Mouse (Mus musculus): Measurements from ENCODE around the gene Pbx4.
A peak's percentile ranks its signal among the peaks of the same experiment; 100 is the strongest.

Pbx4 gene

DNA sequence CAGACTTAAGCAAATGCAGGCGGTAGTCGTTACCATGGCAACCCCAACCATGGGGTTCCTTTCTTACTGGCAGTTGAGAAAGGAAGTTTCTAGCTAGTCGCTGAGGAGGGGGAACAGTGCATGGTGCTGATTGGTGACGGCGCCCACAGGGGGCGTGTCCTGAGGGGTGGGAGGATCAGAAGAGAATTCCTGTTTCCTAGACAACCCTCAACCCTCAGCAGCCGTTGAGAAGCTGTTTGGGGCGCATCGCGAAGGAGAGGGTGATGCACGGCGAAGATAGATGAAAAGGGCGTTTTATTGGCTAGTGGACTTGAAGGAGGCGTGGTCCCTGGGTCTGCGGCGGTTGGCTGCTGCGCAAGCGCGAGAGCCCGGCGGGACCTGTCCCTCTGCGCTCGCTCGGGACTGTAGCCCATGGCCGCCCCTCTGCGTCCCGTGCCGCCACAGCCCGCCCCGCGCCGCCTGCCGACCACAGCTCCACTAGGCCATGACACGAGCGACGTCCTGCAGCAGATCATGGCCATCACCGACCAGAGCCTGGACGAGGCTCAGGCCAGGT is at the start of gene Pbx4:
Gene Pbx4, plus strand, starts transcription at position 194 of the 556 bp plus-strand sequence.
- DNase-seq (ENCODE audit: low spot score in 2 of 2) = peak; percentile 55 to 57

GRCm38 (mm10) chr8:69789105-69789504 is 43.2 kb upstream of the Pbx4 start:
- DNase-seq (ENCODE audit: low spot score in 2 of 2) = no peak

DNA sequence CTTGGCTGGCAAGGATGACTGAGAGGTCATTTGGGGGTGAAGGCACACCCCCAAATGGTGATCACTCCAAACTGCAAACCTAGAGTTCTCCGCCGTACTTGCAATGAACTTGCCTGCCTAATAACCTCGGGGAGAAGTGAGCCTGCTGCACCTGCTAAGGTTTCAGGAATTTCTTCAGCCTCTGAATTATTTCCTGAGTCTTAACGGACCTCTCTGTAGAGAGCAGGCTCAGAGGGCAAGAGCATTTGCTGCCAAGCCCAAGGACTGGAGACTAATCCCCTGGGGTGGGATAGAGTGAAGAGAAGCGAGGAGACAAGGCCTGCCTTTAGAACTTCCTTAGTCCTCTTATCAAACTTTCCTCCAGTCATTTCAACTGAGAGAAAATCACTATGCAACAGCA is 42.6 kb upstream of the Pbx4 start:
- DNase-seq (ENCODE audit: low spot score in 2 of 2) = no peak

DNA sequence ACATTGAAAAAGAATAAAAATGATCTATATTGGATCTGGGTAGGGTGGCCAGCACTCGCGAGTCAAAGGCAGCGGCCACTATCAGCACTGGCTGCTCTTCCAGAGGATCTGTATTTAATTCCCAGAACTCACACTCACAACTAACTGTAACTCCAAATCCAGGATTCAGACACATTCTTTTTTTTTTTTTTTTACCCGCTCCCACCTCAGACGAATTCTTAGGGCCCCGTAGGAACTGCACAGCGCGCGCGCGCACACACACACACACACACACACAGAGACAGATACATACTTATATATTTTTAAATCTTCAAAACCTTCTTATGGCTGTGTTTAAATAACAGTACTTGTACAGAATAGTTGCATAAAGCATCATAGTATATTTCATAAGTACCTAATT is 41.9 kb upstream of the Pbx4 start:
- DNase-seq (ENCODE audit: low spot score in 2 of 2) = no peak

DNA sequence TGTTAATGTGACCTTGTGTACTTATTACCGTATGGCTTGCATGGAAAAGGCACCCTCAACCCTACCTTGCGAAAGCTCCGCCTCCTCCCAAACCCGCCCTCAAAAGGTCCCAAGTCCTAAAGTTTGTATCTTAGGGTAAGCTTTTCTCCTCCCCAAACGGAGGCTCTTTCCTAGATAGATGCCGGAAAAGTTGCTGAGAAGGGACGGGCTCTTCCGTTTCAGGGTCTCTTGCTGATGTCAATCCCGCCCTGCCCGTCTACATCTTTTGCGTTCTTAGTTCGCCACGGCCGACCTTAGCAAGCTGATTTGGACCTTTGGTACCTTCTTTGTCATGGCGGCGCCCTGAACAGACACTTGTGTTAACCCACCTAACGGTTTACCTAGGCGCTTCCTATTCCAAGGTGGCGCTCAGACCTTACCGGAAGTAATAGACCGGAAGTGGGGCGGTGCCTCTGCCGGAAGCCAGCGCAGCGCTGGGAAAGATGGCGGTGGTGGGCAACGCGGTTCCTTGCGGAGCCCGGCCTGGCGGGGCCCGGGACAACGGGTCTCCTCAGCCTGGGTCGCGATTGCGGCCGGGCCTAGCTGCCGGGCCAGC is 41.4 kb upstream of the Pbx4 start, which contains the start of the genes Atp13a1 and Zfp866:
Gene Atp13a1, plus strand, starts transcription at position 391 of the 595 bp plus-strand sequence.
Gene Zfp866, minus strand, starts transcription at position 406 of the 595 bp plus-strand sequence.
- peak; percentile 82 for DNase-seq (ENCODE audit: low spot score in 2 of 2)

- peak in 1 of 2 experiments; percentile 38 for DNase-seq (ENCODE audit: low spot score in 2 of 2)
These were observed 40.7 kb upstream of the Pbx4 start for GRCm38 (mm10) chr8:69791415-69792068.

DNA sequence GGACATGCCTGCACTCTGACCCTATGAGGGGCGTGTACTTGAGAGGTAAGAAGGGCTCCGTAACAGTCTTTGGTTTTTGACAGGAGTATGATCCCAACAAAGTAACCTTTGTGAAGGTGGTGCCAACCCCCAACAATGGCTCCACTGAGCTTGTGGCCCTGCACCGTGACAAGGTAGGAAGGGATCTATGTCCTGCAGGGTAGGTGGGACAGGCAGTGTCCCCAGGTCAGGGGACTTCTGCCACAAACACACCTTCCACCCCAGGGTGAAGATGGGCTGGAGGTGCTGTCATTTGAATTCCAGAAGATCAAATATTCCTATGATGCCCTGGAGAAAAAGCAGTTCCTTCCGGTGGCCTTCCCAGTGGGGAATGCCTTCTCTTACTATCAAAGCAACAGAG is 38.6 kb upstream of the Pbx4 start:
- DNase-seq (ENCODE audit: low spot score in 2 of 2) = no peak

DNA sequence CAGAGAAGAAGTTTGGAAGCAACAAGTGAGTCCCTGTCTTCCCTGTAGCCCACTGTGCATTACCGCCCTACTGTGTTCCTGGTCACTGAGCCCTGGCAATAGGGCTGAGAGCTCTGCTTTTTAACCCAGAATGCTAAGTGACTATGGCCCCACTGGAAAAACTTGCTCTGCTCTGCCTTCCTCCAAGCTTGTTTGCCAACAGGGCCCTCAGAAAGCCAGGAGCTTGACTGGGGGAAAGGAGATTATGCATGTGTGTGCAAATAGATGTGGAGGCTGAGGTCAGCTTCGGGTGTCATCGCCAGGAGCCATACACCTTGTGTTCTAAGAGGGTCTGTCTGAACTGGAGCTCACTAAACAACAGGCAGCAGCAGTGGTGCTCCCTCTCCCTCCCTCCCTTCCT is 38.2 kb upstream of the Pbx4 start:
- DNase-seq (ENCODE audit: low spot score in 2 of 2) = no peak

- DNase-seq (ENCODE audit: low spot score in 2 of 2) = no peak
These were observed 37.4 kb upstream of the Pbx4 start for GRCm38 (mm10) chr8:69794901-69795300.

- no peak for DNase-seq (ENCODE audit: low spot score in 2 of 2)
These were observed 35.5 kb upstream of the Pbx4 start for GRCm38 (mm10) chr8:69796721-69797345.

DNA sequence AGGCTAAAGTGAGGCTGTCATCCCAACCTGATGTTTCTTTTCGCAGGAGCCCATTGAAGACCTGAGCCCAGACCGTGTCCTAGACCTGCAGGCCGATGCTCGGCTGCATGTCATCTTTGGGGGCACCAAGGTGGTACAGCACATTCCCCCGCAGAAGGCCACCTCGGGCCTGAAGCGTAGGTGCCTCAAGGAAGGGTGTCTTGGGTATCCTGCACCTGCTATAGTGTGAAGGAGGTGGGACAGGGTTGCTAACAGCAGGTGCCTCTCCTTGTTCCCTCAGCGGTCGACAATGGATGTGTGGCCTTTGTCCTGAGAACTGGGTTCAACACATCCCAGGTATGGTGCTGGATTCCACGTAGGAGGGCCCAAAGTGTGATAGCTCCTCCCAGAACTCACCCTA is 34.6 kb upstream of the Pbx4 start:
- no peak for DNase-seq (ENCODE audit: low spot score in 2 of 2)

DNA sequence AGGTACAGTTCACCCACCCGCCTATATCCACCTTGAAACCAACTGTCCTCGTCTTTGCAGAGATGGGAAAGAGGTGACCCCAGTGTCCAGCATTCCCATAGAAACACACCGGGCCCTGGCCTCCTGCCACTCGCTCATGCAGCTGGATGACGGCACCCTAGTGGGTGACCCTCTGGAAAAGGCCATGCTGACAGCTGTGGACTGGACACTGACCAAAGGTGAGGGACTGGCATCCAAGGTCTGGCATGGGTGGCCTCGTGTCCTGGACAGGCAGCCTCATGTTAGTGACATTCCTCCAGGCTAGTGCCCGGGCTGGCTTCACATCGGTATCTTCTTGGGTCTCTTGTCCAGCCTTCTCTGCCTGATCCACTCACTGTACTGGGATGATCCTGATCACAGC is 33.0 kb upstream of the Pbx4 start:
- no peak for DNase-seq (ENCODE audit: low spot score in 2 of 2)

DNA sequence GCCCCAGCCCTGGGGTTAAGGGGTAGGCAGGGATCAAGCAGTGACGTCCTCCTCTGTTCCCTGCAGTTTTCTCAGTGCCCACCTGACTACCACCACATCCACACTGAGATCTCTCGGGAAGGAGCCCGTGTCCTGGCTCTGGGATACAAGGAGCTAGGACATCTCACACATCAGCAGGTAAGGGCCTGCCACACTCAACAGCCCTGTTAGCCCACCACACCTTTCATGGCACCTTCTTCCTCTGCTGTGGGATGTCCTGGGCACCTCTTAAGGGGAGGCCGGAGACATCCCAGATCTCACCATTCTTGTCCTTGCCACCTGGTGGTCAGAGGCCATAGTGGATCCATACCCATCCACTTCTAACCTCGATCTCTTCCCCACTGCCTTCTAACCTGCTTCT is 32.3 kb upstream of the Pbx4 start:
- DNase-seq (ENCODE audit: low spot score in 2 of 2) = no peak

- no peak for DNase-seq (ENCODE audit: low spot score in 2 of 2)
These were observed 30.5 kb upstream of the Pbx4 start for GRCm38 (mm10) chr8:69801796-69802195.

- DNase-seq (ENCODE audit: low spot score in 2 of 2) = no peak
These were observed 30.1 kb upstream of the Pbx4 start for GRCm38 (mm10) chr8:69802216-69802615.

GRCm38 (mm10) chr8:69803366-69803765 is 28.9 kb upstream of the Pbx4 start:
- DNase-seq (ENCODE audit: low spot score in 2 of 2) = no peak

DNA sequence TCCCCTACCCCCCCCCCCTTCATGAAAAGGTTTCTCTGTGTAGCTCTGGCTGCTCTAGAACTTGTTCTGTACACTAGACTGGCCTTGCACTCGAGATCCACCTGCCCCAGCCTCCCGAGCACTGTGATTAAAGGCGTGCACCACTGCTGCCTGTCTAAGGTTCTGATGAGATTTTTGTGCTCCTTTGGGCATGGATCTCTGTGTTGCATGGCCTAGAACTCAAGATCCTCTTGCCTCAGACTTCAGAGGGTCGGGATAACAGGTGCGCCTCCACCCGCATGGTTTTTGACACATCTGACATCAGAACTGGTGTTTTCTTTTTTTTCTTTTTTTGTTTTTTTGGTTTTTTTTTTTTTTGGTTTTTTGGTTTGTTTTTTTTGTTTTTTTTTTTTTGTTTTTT is 27.8 kb upstream of the Pbx4 start:
- DNase-seq (ENCODE audit: low spot score in 2 of 2) = no peak

DNA sequence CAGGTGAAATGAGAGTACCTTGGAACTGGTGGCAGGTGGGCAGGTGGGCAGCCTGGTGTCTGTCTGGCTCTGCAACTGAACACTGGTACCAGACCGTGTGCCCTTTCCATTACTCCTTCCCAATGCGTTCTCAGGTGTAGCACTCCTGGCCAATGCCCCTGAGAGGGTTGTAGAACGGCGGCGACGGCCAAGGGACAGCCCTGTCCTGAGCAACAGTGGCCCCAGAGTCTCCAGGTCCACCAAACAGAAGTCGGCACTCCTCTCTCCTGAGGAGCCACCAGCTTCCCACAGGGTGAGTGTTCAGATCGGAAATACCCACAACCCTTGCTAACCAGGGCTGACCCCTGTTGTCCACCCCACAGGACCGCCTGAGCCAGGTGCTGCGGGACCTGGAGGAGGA is 27.2 kb upstream of the Pbx4 start:
- DNase-seq (ENCODE audit: low spot score in 2 of 2) = no peak

DNA sequence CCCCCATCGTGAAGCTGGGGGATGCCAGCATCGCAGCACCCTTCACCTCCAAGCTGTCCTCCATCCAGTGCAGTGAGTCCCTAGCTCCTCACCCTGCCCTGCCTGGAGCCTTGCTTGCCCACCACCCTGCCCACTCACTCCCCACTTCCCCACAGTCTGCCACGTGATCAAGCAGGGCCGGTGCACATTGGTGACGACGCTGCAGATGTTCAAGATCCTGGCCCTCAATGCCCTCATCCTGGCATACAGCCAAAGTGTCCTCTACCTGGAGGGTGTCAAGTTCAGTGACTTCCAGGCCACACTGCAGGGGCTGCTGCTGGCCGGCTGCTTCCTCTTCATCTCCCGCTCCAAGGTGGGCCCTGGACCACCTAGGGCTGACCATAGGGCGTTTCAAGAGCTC is 26.8 kb upstream of the Pbx4 start:
- DNase-seq (ENCODE audit: low spot score in 2 of 2) = no peak

DNA sequence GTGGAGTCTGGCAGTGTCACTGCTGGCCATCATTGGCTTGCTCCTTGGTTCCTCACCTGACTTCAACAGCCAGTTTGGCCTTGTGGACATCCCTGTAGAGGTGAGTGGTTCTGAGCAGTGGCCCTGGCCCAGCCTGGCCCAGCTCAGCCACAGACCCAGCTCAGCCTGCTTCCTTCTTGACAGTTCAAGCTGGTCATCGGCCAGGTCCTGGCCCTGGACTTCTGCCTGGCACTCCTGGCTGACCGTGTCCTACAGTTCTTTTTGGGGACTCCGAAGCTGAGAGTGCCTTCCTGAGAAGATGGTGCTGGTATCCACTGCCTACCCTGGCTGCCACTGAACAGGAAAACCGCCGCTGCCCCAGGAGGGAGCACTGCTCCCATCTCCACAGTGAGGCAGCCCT is 25.1 kb upstream of the Pbx4 start:
- DNase-seq (ENCODE audit: low spot score in 2 of 2) = no peak

- peak; percentile 74 to 81 for DNase-seq (ENCODE audit: low spot score in 2 of 2)
These were observed 24.0 kb upstream of the Pbx4 start, which contains the start of gene Gmip for GRCm38 (mm10) chr8:69808094-69808863. Gene Gmip (plus strand): TSS chr8:69808679.

GRCm38 (mm10) chr8:69808864-69809403 is 23.4 kb upstream of the Pbx4 start:
- no peak for DNase-seq (ENCODE audit: low spot score in 2 of 2)
